Mouse (Mus musculus): ENCODE data around the gene Tmem39a. TPM values are rescaled to one million over a fixed set of nuclear protein-coding genes. Genes with fewer than 3 reads are reported as not detected.

The Tmem39a gene
- total and polyA plus RNA-seq, 3 experiments, result 52.3 to 137 (median 61.9) TPM

GRCm38 (mm10) chr16:38636682-38637081 lies 78.2 kb downstream of the Tmem39a start:
- TF ChIP-seq BHLHE40 (IDR thresholded peaks at IDR 0.05; ENCODE audit: low read depth, low read length) (peak; percentile 40; the same call in 1 of the 2 replicates), ELF1 (IDR thresholded peaks at IDR 0.05; ENCODE audit: low read depth, low read length) (peak; percentile 90), CHD2 (IDR thresholded peaks at IDR 0.05; ENCODE audit: low read length) (peak; percentile 82), HCFC1 (IDR thresholded peaks at IDR 0.05; ENCODE audit: low read depth, low read length) (no peak), ZNF384 (IDR thresholded peaks at IDR 0.05; ENCODE audit: low read depth, low read length) (no peak), MEF2A (IDR thresholded peaks at IDR 0.05; ENCODE audit: borderline replicate concordance, low read depth, low read length) (0 out of 2 replicates have a peak, but pooled peaks have one; percentile 11), IRF4 (IDR thresholded peaks at IDR 0.05; ENCODE audit: low read depth, low read length) (peak; percentile 22; the same call in 1 of the 2 replicates), UBTF (IDR thresholded peaks at IDR 0.05; ENCODE audit: low read depth, low read length) (0 out of 2 replicates have a peak, but pooled peaks have one; percentile 27)
- H3K9ac ChIP-seq (ENCODE audit: insufficient read depth, low read depth), result peak overlapping the region; percentile 31
- H3K27ac ChIP-seq (ENCODE audit: insufficient read depth, low read depth), result no peak overlapping the region
- dilution Hi-C loops (cut with MboI; ENCODE audit: extremely low pct_ligation_motif_present, extremely low pct_unique_long_range_greater_than_20kb, low sequenced_read_pairs) (no loop called here), in situ Hi-C loops (cut with MboI; ENCODE audit: low pct_ligation_motif_present, low pct_unique_long_range_greater_than_20kb, low sequenced_read_pairs) (loop anchor here (10.0 kb wide), 1 partner anchor 68 kb away; no protein-coding TSS in a partner anchor)
- H3K79me2 ChIP-seq (replicated peaks; ENCODE audit: control insufficient read depth, extremely low read depth, insufficient read depth, poor library complexity, severe bottlenecking), result no peaks in the 10 kb centered on the region; the same call in 1 of the 2 replicates
- peaks cover 4 to 10% of the 10 kb centered on the region in 2 experiments; a peak in 2 of 4 replicates for H3K4me1 ChIP-seq (ENCODE audit: control insufficient read depth in 1 of 2, insufficient read depth in 2 of 2)
- H3K9me3 ChIP-seq (replicated peaks; ENCODE audit: low read length), result no peaks in the 10 kb centered on the region
- peak overlapping the region in 1 of 3 experiments; percentile 27 for H3K4me3 ChIP-seq (replicated peaks in 1 of 3; ENCODE audit: low read depth in 2 of 3, low read length in 2 of 3, poor library complexity in 1 of 3)
- peaks cover 2% of the 10 kb centered on the region for H3K27me3 ChIP-seq (replicated peaks)
- no peak for DNase-seq (ENCODE audit: extremely low read depth)
- no peaks in the 10 kb centered on the region for H3K36me3 ChIP-seq (replicated peaks in 1 of 2; ENCODE audit: control insufficient read depth in 1 of 2, insufficient read depth in 1 of 2, low read length in 1 of 2)
- H3K4me2 ChIP-seq (ENCODE audit: insufficient read depth, low read depth, poor library complexity, severe bottlenecking), result peak overlapping the region; percentile 72

DNA sequence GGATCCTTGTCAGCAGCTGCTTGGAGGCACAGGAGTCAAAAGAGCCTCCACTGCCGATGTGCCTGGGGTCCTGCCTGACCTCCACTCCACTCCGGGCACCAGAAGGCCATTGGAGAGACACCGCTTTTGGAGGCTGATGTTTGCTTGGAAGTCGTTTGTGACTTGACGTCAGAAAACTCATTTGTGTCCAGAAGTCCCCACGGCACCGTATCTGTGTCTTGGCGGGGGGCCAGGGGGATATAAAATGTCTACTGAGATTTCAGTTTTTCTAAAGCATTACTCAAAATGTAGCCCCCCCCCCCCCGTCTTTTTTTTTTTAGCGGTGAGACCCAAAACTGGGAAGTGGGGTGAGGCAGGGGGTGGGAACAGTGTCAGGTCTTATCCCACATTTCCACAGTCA lies 78.6 kb downstream of the Tmem39a start:
- no peak; the same call in 1 of the 2 replicates for TF ChIP-seq MXI1 (IDR thresholded peaks at IDR 0.05; ENCODE audit: low read depth, low read length)
- TF ChIP-seq RAD21 (IDR thresholded peaks at IDR 0.05; ENCODE audit: low read depth, low read length), result no peak
- no peak for TF ChIP-seq MAX (IDR thresholded peaks at IDR 0.05; ENCODE audit: low read length)
- no peak for TF ChIP-seq MAFK (IDR thresholded peaks at IDR 0.05; ENCODE audit: insufficient replicate concordance, low read length)
- no peak for TF ChIP-seq NRF1 (IDR thresholded peaks at IDR 0.05; ENCODE audit: low read depth, low read length)
- TF ChIP-seq MEF2A (IDR thresholded peaks at IDR 0.05; ENCODE audit: borderline replicate concordance, low read depth, low read length), result no peak
- TF ChIP-seq ELF1 (IDR thresholded peaks at IDR 0.05; ENCODE audit: low read depth, low read length), result no peak
- no peak for TF ChIP-seq POLR2AphosphoS2 (IDR thresholded peaks at IDR 0.05; ENCODE audit: low read depth, low read length)
- no peak for TF ChIP-seq RCOR1 (conservative IDR thresholded peaks at IDR 0.05; ENCODE audit: low read depth, low read length)
- no peak for TF ChIP-seq TCF12 (IDR thresholded peaks at IDR 0.05; ENCODE audit: low read depth, low read length)
- no peak for TF ChIP-seq SMC3 (IDR thresholded peaks at IDR 0.05; ENCODE audit: low read depth, low read length)
- no peak for TF ChIP-seq SIN3A (IDR thresholded peaks at IDR 0.05; ENCODE audit: low read length)
- TF ChIP-seq JUN (IDR thresholded peaks at IDR 0.05; ENCODE audit: insufficient read depth, low read depth, low read length), result no peak
- TF ChIP-seq CHD1 (IDR thresholded peaks at IDR 0.05; ENCODE audit: low read depth, low read length), result no peak
- no peak for TF ChIP-seq PAX5 (IDR thresholded peaks at IDR 0.05; ENCODE audit: low read length)
- no peak for TF ChIP-seq ZNF384 (IDR thresholded peaks at IDR 0.05; ENCODE audit: low read depth, low read length)
- H3K9me3 ChIP-seq (replicated peaks; ENCODE audit: low read length), result no peaks in the 10 kb centered on the region
- dilution Hi-C loops (cut with MboI; ENCODE audit: extremely low pct_ligation_motif_present, extremely low pct_unique_long_range_greater_than_20kb, low sequenced_read_pairs), result no loop called here
- peaks cover 4 to 10% of the 10 kb centered on the region in 2 experiments; a peak in 2 of 4 replicates for H3K4me1 ChIP-seq (ENCODE audit: control insufficient read depth in 1 of 2, insufficient read depth in 2 of 2)
- H3K4me3 ChIP-seq (replicated peaks in 1 of 3; ENCODE audit: low read depth in 2 of 3, low read length in 2 of 3, poor library complexity in 1 of 3), result no peak overlapping the region
- no peak overlapping the region for H3K4me2 ChIP-seq (ENCODE audit: insufficient read depth, low read depth, poor library complexity, severe bottlenecking)
- in situ Hi-C loops (cut with MboI; ENCODE audit: low pct_ligation_motif_present, low pct_unique_long_range_greater_than_20kb, low sequenced_read_pairs), result loop anchor here (10.0 kb wide), 1 partner anchor 68 kb away; no protein-coding TSS in a partner anchor
- no peak overlapping the region for H3K9ac ChIP-seq (ENCODE audit: insufficient read depth, low read depth)
- no peaks in the 10 kb centered on the region; the same call in 1 of the 2 replicates for H3K79me2 ChIP-seq (replicated peaks; ENCODE audit: control insufficient read depth, extremely low read depth, insufficient read depth, poor library complexity, severe bottlenecking)
- no peaks in the 10 kb centered on the region for H3K36me3 ChIP-seq (replicated peaks in 1 of 2; ENCODE audit: control insufficient read depth in 1 of 2, insufficient read depth in 1 of 2, low read length in 1 of 2)
- no peak for DNase-seq (ENCODE audit: extremely low read depth)
- H3K27ac ChIP-seq (ENCODE audit: insufficient read depth, low read depth), result no peak overlapping the region
- peaks cover 2% of the 10 kb centered on the region for H3K27me3 ChIP-seq (replicated peaks)

Other genes starting within 250 kb of the Tmem39a start
- 3.9 TPM in 2 replicates for gene Maats1, start 216.6 kb upstream of the Tmem39a start, total RNA-seq (2012; rRNA removed)
- gene Maats1, start 216.6 kb upstream of the Tmem39a start, total RNA-seq (2014; rRNA removed), result 1.7 and 1.9 TPM in 2 replicates
- 2.0 and 2.9 TPM in 2 replicates for gene Maats1, start 216.6 kb upstream of the Tmem39a start, polyA plus RNA-seq (2012; ENCODE audit: insufficient read length, low read depth)
- 643 and 706 TPM in 2 replicates for gene Cox17, start 211.7 kb upstream of the Tmem39a start, total RNA-seq (2012; rRNA removed)
- 410 and 438 TPM in 2 replicates for gene Cox17, start 211.7 kb upstream of the Tmem39a start, total RNA-seq (2014; rRNA removed)
- 533 and 622 TPM in 2 replicates for gene Cox17, start 211.7 kb upstream of the Tmem39a start, polyA plus RNA-seq (2012; ENCODE audit: insufficient read length, low read depth)
- gene Gm21987, start 211.7 kb upstream of the Tmem39a start, total RNA-seq (2012; rRNA removed), result 0.42 TPM in 1 of 2 replicates, not detected in the other
- not detected in 2 replicates for gene Gm21987, start 211.7 kb upstream of the Tmem39a start, total RNA-seq (2014; rRNA removed)
- gene Gm21987, start 211.7 kb upstream of the Tmem39a start, polyA plus RNA-seq (2012; ENCODE audit: insufficient read length, low read depth), result 0.87 TPM in 1 of 2 replicates, not detected in the other
- 1.0 and 3.6 TPM in 2 replicates for gene Popdc2, start 196.5 kb upstream of the Tmem39a start, total RNA-seq (2012; rRNA removed)
- 0.17 and 0.30 TPM in 2 replicates for gene Popdc2, start 196.5 kb upstream of the Tmem39a start, total RNA-seq (2014; rRNA removed)
- gene Popdc2, start 196.5 kb upstream of the Tmem39a start, polyA plus RNA-seq (2012; ENCODE audit: insufficient read length, low read depth), result 0.35 and 1.1 TPM in 2 replicates
- gene Pla1a, start 125.6 kb upstream of the Tmem39a start, total RNA-seq (2012; rRNA removed), result 20.6 and 27.9 TPM in 2 replicates
- 12.3 and 14.3 TPM in 2 replicates for gene Pla1a, start 125.6 kb upstream of the Tmem39a start, total RNA-seq (2014; rRNA removed)
- gene Pla1a, start 125.6 kb upstream of the Tmem39a start, polyA plus RNA-seq (2012; ENCODE audit: insufficient read length, low read depth), result 9.3 and 11.0 TPM in 2 replicates
- 47.3 and 67.7 TPM in 2 replicates for gene Adprh, start 106.0 kb upstream of the Tmem39a start, total RNA-seq (2012; rRNA removed)
- 44.9 and 45.3 TPM in 2 replicates for gene Adprh, start 106.0 kb upstream of the Tmem39a start, total RNA-seq (2014; rRNA removed)
- 82.9 and 93.2 TPM in 2 replicates for gene Adprh, start 106.0 kb upstream of the Tmem39a start, polyA plus RNA-seq (2012; ENCODE audit: insufficient read length, low read depth)
- gene Cd80, start 103.1 kb upstream of the Tmem39a start, total RNA-seq (2012; rRNA removed), result 43.6 and 46.2 TPM in 2 replicates
- gene Cd80, start 103.1 kb upstream of the Tmem39a start, total RNA-seq (2014; rRNA removed), result 54.3 and 57.8 TPM in 2 replicates
- gene Cd80, start 103.1 kb upstream of the Tmem39a start, polyA plus RNA-seq (2012; ENCODE audit: insufficient read length, low read depth), result 37.0 and 39.5 TPM in 2 replicates
- 49.7 and 50.1 TPM in 2 replicates for gene Timmdc1, start 36.0 kb upstream of the Tmem39a start, total RNA-seq (2012; rRNA removed)
- gene Timmdc1, start 36.0 kb upstream of the Tmem39a start, total RNA-seq (2014; rRNA removed), result 32.5 and 36.5 TPM in 2 replicates
- gene Timmdc1, start 36.0 kb upstream of the Tmem39a start, polyA plus RNA-seq (2012; ENCODE audit: insufficient read length, low read depth), result 45.1 and 45.3 TPM in 2 replicates
- 41.4 and 44.2 TPM in 2 replicates for gene Poglut1, start 8.4 kb upstream of the Tmem39a start, total RNA-seq (2012; rRNA removed)
- 65.6 and 76.9 TPM in 2 replicates for gene Poglut1, start 8.4 kb upstream of the Tmem39a start, total RNA-seq (2014; rRNA removed)
- gene Poglut1, start 8.4 kb upstream of the Tmem39a start, polyA plus RNA-seq (2012; ENCODE audit: insufficient read length, low read depth), result 54.7 and 54.8 TPM in 2 replicates
- 1.1 and 2.0 TPM in 2 replicates for gene Arhgap31, start 154.6 kb downstream of the Tmem39a start, total RNA-seq (2012; rRNA removed)
- 0.05 and 0.15 TPM in 2 replicates for gene Arhgap31, start 154.6 kb downstream of the Tmem39a start, total RNA-seq (2014; rRNA removed)
- gene Arhgap31, start 154.6 kb downstream of the Tmem39a start, polyA plus RNA-seq (2012; ENCODE audit: insufficient read length, low read depth), result 0.61 and 0.76 TPM in 2 replicates
- not detected in 2 replicates for gene B4galt4, start 183.6 kb downstream of the Tmem39a start, total RNA-seq (2012; rRNA removed)
- not detected in 2 replicates for gene B4galt4, start 183.6 kb downstream of the Tmem39a start, total RNA-seq (2014; rRNA removed)
- not detected in 2 replicates for gene B4galt4, start 183.6 kb downstream of the Tmem39a start, polyA plus RNA-seq (2012; ENCODE audit: insufficient read length, low read depth)
- gene Upk1b, start 241.6 kb downstream of the Tmem39a start, total RNA-seq (2012; rRNA removed), result not detected in 2 replicates
- not detected in 2 replicates for gene Upk1b, start 241.6 kb downstream of the Tmem39a start, total RNA-seq (2014; rRNA removed)
- not detected in 2 replicates for gene Upk1b, start 241.6 kb downstream of the Tmem39a start, polyA plus RNA-seq (2012; ENCODE audit: insufficient read length, low read depth)